Mouse (Mus musculus): Measurements from ENCODE around the gene Tspan5. TPM values are rescaled to one million over a fixed set of nuclear protein-coding genes. Genes with fewer than 3 reads are reported as not detected.

The Tspan5 gene
- polyA plus RNA-seq, 1 experiment from 2014 or later: 115 TPM

GRCm38 (mm10) chr3:138740843-138741540 is 1.0 kb upstream of the Tspan5 start:
- WGBS: 70% methylated on average over 8 of the region's 8 CpGs
- H3K36me3 ChIP-seq (replicated peaks; ENCODE audit: control insufficient read depth, insufficient read depth): no peaks in the 10 kb centered on the region
- H3K4me3 ChIP-seq (replicated peaks; ENCODE audit: low read length): peak overlapping the region; percentile 87
- ATAC-seq (ENCODE audit: low FRiP score) (no peak), DNase-seq (ENCODE audit: low spot score) (no peak)
- H3K9ac ChIP-seq: peak overlapping the region; percentile 89
- H3K4me2 ChIP-seq (replicated peaks): peak overlapping the region; percentile 85
- no peaks in the 10 kb centered on the region for H3K27me3 ChIP-seq (ENCODE audit: control insufficient read depth, insufficient read depth, low read length)
- H3K9me3 ChIP-seq (ENCODE audit: control insufficient read depth, low read length): no peaks in the 10 kb centered on the region
- peak overlapping the region; percentile 94 for H3K27ac ChIP-seq
- H3K4me1 ChIP-seq (replicated peaks; ENCODE audit: control insufficient read depth, insufficient read depth, low read length): peaks cover 26% of the 10 kb centered on the region

DNA sequence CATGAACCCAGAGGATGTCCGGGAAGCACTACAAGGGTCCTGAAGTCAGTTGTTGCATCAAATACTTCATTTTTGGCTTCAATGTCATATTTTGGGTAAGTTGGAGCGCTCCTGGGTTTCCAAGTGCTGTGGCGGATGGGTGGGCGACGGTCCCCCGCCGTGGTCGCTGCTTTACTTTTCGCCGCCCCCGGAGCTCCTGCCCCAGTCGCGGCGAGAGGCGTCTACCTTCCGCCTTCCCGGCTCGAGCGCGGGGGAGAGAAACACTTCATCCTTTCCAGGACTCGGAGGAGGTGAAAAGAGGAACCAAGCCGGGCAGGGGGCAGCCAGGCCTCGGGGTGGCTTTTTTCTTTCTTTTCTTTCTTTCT is 553 bp downstream of the Tspan5 start:
- peak overlapping the region; percentile 85 for H3K4me2 ChIP-seq (replicated peaks)
- peak; percentile 38 for DNase-seq (ENCODE audit: low spot score)
- H3K27me3 ChIP-seq (ENCODE audit: control insufficient read depth, insufficient read depth, low read length): no peaks in the 10 kb centered on the region
- H3K9ac ChIP-seq: peak overlapping the region; percentile 89
- peak overlapping the region; percentile 94 for H3K27ac ChIP-seq
- ATAC-seq (ENCODE audit: low FRiP score): peak; percentile 12; the same call in 1 of the 2 replicates
- H3K36me3 ChIP-seq (replicated peaks; ENCODE audit: control insufficient read depth, insufficient read depth): no peaks in the 10 kb centered on the region
- H3K4me1 ChIP-seq (replicated peaks; ENCODE audit: control insufficient read depth, insufficient read depth, low read length): peaks cover 32% of the 10 kb centered on the region
- no peaks in the 10 kb centered on the region for H3K9me3 ChIP-seq (ENCODE audit: control insufficient read depth, low read length)
- WGBS: under 1% methylated on average over 23 of the region's 23 CpGs
- peak overlapping the region; percentile 87 for H3K4me3 ChIP-seq (replicated peaks; ENCODE audit: low read length)

GRCm38 (mm10) chr3:138743061-138743671 is 1.2 kb downstream of the Tspan5 start:
- peak overlapping the region; percentile 94 for H3K27ac ChIP-seq
- WGBS: under 1% methylated on average over 33 of the region's 33 CpGs
- no peaks in the 10 kb centered on the region for H3K9me3 ChIP-seq (ENCODE audit: control insufficient read depth, low read length)
- no peaks in the 10 kb centered on the region for H3K27me3 ChIP-seq (ENCODE audit: control insufficient read depth, insufficient read depth, low read length)
- H3K36me3 ChIP-seq (replicated peaks; ENCODE audit: control insufficient read depth, insufficient read depth): no peaks in the 10 kb centered on the region
- peak overlapping the region; percentile 85 for H3K4me2 ChIP-seq (replicated peaks)
- ATAC-seq (ENCODE audit: low FRiP score) (peak; percentile 89), DNase-seq (ENCODE audit: low spot score) (peak; percentile 72)
- peak overlapping the region; percentile 87 for H3K4me3 ChIP-seq (replicated peaks; ENCODE audit: low read length)
- H3K4me1 ChIP-seq (replicated peaks; ENCODE audit: control insufficient read depth, insufficient read depth, low read length): peaks cover 32% of the 10 kb centered on the region
- H3K9ac ChIP-seq: peak overlapping the region; percentile 89

- Histone ChIP-seq H3K9me3 (ENCODE audit: control insufficient read depth, low read length) (no peaks in the 10 kb centered on the region), H3K4me1 (replicated peaks; ENCODE audit: control insufficient read depth, insufficient read depth, low read length) (peaks cover 32% of the 10 kb centered on the region), H3K4me3 (replicated peaks; ENCODE audit: low read length) (peak overlapping the region; percentile 87), H3K36me3 (replicated peaks; ENCODE audit: control insufficient read depth, insufficient read depth) (no peaks in the 10 kb centered on the region), H3K9ac (peak overlapping the region; percentile 89), H3K4me2 (replicated peaks) (peak overlapping the region; percentile 85), H3K27me3 (ENCODE audit: control insufficient read depth, insufficient read depth, low read length) (no peaks in the 10 kb centered on the region), H3K27ac (peak overlapping the region; percentile 94)
- WGBS: 16% methylated on average over 8 of the region's 8 CpGs
- ATAC-seq (ENCODE audit: low FRiP score): no peak
- no peak for DNase-seq (ENCODE audit: low spot score)
Observed at GRCm38 (mm10) chr3:138744030-138744774, 2.2 kb downstream of the Tspan5 start.

DNA sequence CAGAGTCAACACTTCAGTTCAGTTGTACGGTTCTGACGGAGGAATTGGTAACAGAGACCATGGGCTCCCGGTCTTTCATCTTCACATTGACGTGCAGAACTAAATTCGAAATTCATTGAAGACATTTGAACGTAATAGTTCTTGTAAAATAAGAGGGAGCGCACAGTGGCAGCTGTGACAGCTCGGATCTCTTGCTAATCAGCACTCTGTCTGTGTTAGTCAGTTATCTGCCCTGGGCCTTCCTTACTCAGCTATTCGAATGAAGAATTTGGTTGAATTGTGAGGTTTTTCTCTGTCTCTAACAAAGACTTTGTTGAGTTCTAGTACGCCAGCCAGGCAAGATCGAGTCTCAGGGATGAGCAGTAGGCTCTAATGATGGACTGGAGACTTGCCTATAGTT is 3.1 kb downstream of the Tspan5 start:
- H3K4me2 ChIP-seq (replicated peaks): peak overlapping the region; percentile 85
- peak overlapping the region; percentile 87 for H3K4me3 ChIP-seq (replicated peaks; ENCODE audit: low read length)
- no peak for ATAC-seq (ENCODE audit: low FRiP score)
- H3K9ac ChIP-seq: no peak overlapping the region
- H3K36me3 ChIP-seq (replicated peaks; ENCODE audit: control insufficient read depth, insufficient read depth): no peaks in the 10 kb centered on the region
- H3K9me3 ChIP-seq (ENCODE audit: control insufficient read depth, low read length): no peaks in the 10 kb centered on the region
- peaks cover 32% of the 10 kb centered on the region for H3K4me1 ChIP-seq (replicated peaks; ENCODE audit: control insufficient read depth, insufficient read depth, low read length)
- peak overlapping the region; percentile 43; the same call in 1 of the 2 replicates for H3K27ac ChIP-seq
- no peaks in the 10 kb centered on the region for H3K27me3 ChIP-seq (ENCODE audit: control insufficient read depth, insufficient read depth, low read length)
- no peak for DNase-seq (ENCODE audit: low spot score)
- 71% methylated on average over 11 of the region's 11 CpGs for WGBS

GRCm38 (mm10) chr3:138745596-138745995 is 3.6 kb downstream of the Tspan5 start:
- Histone ChIP-seq H3K4me3 (replicated peaks; ENCODE audit: low read length) (no peak overlapping the region), H3K9me3 (ENCODE audit: control insufficient read depth, low read length) (no peaks in the 10 kb centered on the region), H3K4me1 (replicated peaks; ENCODE audit: control insufficient read depth, insufficient read depth, low read length) (peaks cover 32% of the 10 kb centered on the region), H3K36me3 (replicated peaks; ENCODE audit: control insufficient read depth, insufficient read depth) (no peaks in the 10 kb centered on the region), H3K9ac (no peak overlapping the region), H3K27me3 (ENCODE audit: control insufficient read depth, insufficient read depth, low read length) (no peaks in the 10 kb centered on the region), H3K27ac (no peak overlapping the region), H3K4me2 (replicated peaks) (peak overlapping the region; percentile 85)
- 77% methylated on average over 4 of the region's 4 CpGs for WGBS
- DNase-seq (ENCODE audit: low spot score) (no peak), ATAC-seq (ENCODE audit: low FRiP score) (no peak)

- no peaks in the 10 kb centered on the region for H3K36me3 ChIP-seq (replicated peaks; ENCODE audit: control insufficient read depth, insufficient read depth)
- DNase-seq (ENCODE audit: low spot score): no peak
- no peak overlapping the region for H3K9ac ChIP-seq
- no peaks in the 10 kb centered on the region for H3K9me3 ChIP-seq (ENCODE audit: control insufficient read depth, low read length)
- ATAC-seq (ENCODE audit: low FRiP score): no peak
- H3K27ac ChIP-seq: no peak overlapping the region
- 83% methylated on average over 8 of the region's 8 CpGs for WGBS
- H3K4me2 ChIP-seq (replicated peaks): no peak overlapping the region
- peaks cover 29% of the 10 kb centered on the region for H3K4me1 ChIP-seq (replicated peaks; ENCODE audit: control insufficient read depth, insufficient read depth, low read length)
- no peak overlapping the region for H3K4me3 ChIP-seq (replicated peaks; ENCODE audit: low read length)
- no peaks in the 10 kb centered on the region for H3K27me3 ChIP-seq (ENCODE audit: control insufficient read depth, insufficient read depth, low read length)
Observed at GRCm38 (mm10) chr3:138746556-138746955, 4.6 kb downstream of the Tspan5 start.

- H3K9ac ChIP-seq: no peak overlapping the region
- WGBS: 79% methylated on average over 5 of the region's 5 CpGs
- no peaks in the 10 kb centered on the region for H3K9me3 ChIP-seq (ENCODE audit: control insufficient read depth, low read length)
- no peak overlapping the region for H3K4me2 ChIP-seq (replicated peaks)
- H3K36me3 ChIP-seq (replicated peaks; ENCODE audit: control insufficient read depth, insufficient read depth): no peaks in the 10 kb centered on the region
- peaks cover 29% of the 10 kb centered on the region for H3K4me1 ChIP-seq (replicated peaks; ENCODE audit: control insufficient read depth, insufficient read depth, low read length)
- H3K27me3 ChIP-seq (ENCODE audit: control insufficient read depth, insufficient read depth, low read length): no peaks in the 10 kb centered on the region
- no peak overlapping the region for H3K4me3 ChIP-seq (replicated peaks; ENCODE audit: low read length)
- H3K27ac ChIP-seq: no peak overlapping the region
- DNase-seq (ENCODE audit: low spot score) (no peak), ATAC-seq (ENCODE audit: low FRiP score) (no peak)
Observed at GRCm38 (mm10) chr3:138747035-138747434, 5.0 kb downstream of the Tspan5 start.

GRCm38 (mm10) chr3:138747985-138748384 is 6.0 kb downstream of the Tspan5 start:
- H3K9me3 ChIP-seq (ENCODE audit: control insufficient read depth, low read length): no peaks in the 10 kb centered on the region
- H3K4me1 ChIP-seq (replicated peaks; ENCODE audit: control insufficient read depth, insufficient read depth, low read length): peaks cover 33% of the 10 kb centered on the region

More at GRCm38 (mm10) chr3:138747985-138748384, 6.0 kb downstream of the Tspan5 start:
- Histone ChIP-seq H3K4me2 (replicated peaks) (no peak overlapping the region), H3K9ac (no peak overlapping the region), H3K27ac (no peak overlapping the region), H3K27me3 (ENCODE audit: control insufficient read depth, insufficient read depth, low read length) (no peaks in the 10 kb centered on the region), H3K4me3 (replicated peaks; ENCODE audit: low read length) (no peak overlapping the region), H3K36me3 (replicated peaks; ENCODE audit: control insufficient read depth, insufficient read depth) (no peaks in the 10 kb centered on the region)
- DNase-seq (ENCODE audit: low spot score): no peak
- ATAC-seq (ENCODE audit: low FRiP score): no peak
- 96% methylated on average over 5 of the region's 5 CpGs for WGBS
